Mouse (Mus musculus) testis, adult 2 months (tissue): ENCODE measurements at regions not wholly inside any gene's neighbourhood (a gene's known extent, or its start where the extent isn't known, plus 50 kb on each side); places are given as distances from the start of the nearest gene placed in this dataset.

Experiments used
- CTCF ChIP-seq: fragments of 200-500 bp; IDR thresholded peaks from 2 replicates; pipeline ENCODE4 v1.5.1; 2012; ENCODE audit warnings: low read depth, mild to moderate bottlenecking, inconsistent platforms, low read length, moderate library complexity; ENCODE audit not compliant: control insufficient read depth, insufficient read depth, insufficient replicate concordance
- POLR2A ChIP-seq: fragments of 200-500 bp; IDR thresholded peaks from 2 replicates; pipeline ENCODE4 v1.6.1; 2012; ENCODE audit warnings: low read depth, mild to moderate bottlenecking, inconsistent platforms, low read length, moderate library complexity; ENCODE audit not compliant: control insufficient read depth

- TF ChIP-seq POLR2A (no peak), CTCF (no peak)
These were observed 107.7 kb upstream of the 4933402D24Rik start for GRCm38 (mm10) chr1:63876589-63877251.
